Mouse (Mus musculus) olfactory bulb, adult 2 months (tissue): ENCODE data around the gene Spocd1.

ENCODE experiments used
- CTCF ChIP-seq: fragments of 200-500 bp; IDR thresholded peaks from 2 replicates; pipeline ENCODE4 v1.5.1; 2012; ENCODE audit warnings: low read depth, mild to moderate bottlenecking, low read length, moderate library complexity; ENCODE audit not compliant: insufficient read depth
- POLR2A ChIP-seq: fragments of 200-500 bp; IDR thresholded peaks from 2 replicates; pipeline ENCODE4 v1.6.1; 2012; ENCODE audit warnings: mild to moderate bottlenecking, low read depth, low read length, moderate library complexity; ENCODE audit not compliant: insufficient read depth

GRCm38 (mm10) chr4:129926544-129926943 is 2.5 kb upstream of the Spocd1 start:
- TF ChIP-seq CTCF (no peak), POLR2A (no peak)
